Mouse (Mus musculus) lung, adult 2 months (tissue): ENCODE data around the gene Pak4. TPM values are rescaled to one million over a fixed set of nuclear protein-coding genes. Genes with fewer than 3 reads are reported as not detected.

Experiments used
- DNase-seq: peaks from one replicate; pipeline ENCODE4 v3.0.0; 2022
- H3K4me1 ChIP-seq: fragments of 200-500 bp; 2 replicates; pipeline ENCODE4 v1.6.1; 2011; ENCODE audit warnings: low read length; ENCODE audit not compliant: control insufficient read depth, insufficient read depth
- H3K4me3 ChIP-seq: fragments of 200-500 bp; replicated peaks from 2 replicates; pipeline ENCODE3; 2011; ENCODE audit warnings: low read depth, mild to moderate bottlenecking, control low read depth, low read length; ENCODE audit errors: extremely low read depth
- CTCF ChIP-seq: fragments of 200-500 bp; IDR thresholded peaks from 2 replicates; pipeline ENCODE4 v1.5.1; 2011; ENCODE audit warnings: mild to moderate bottlenecking, low read length, control low read depth; ENCODE audit not compliant: insufficient read depth
- POLR2A ChIP-seq: fragments of 200-500 bp; IDR thresholded peaks from 2 replicates; pipeline ENCODE4 v1.6.1; 2011; ENCODE audit warnings: low read depth, mild to moderate bottlenecking, control low read depth, low read length, borderline replicate concordance; ENCODE audit errors: extremely low read depth
- WGBS: fragments of 180-500 bp; shearing (Covaris S2); methylation state at CpG from one replicate; pipeline ENCODE4 v1.1.7; 2018; 5-methylcytosine and 5-hydroxymethylcytosine counted together
- polyA plus RNA-seq: library from polyadenylated mRNA; depleted of rRNA; stranded (reverse); fragments of >200 nt; gene quantifications from 2 replicates; pipeline ENCODE4 v1.2.3, GENCODE M21; 2012

Gene Pak4
- polyA plus RNA-seq, 1 experiment, result 66.7 TPM

- WGBS, result 66% methylated on average over 5 of the region's 5 CpGs
- no peak for DNase-seq
- no peak overlapping the region for H3K4me3 ChIP-seq
- no peak for TF ChIP-seq CTCF
- TF ChIP-seq POLR2A, result no peak
- peaks cover 61% of the 10 kb centered on the region for H3K4me1 ChIP-seq
These were observed 19.4 kb downstream of the Pak4 start for GRCm38 (mm10) chr7:28578543-28579053.

- no peak overlapping the region for H3K4me3 ChIP-seq
- 66% methylated on average over 9 of the region's 9 CpGs for WGBS
- DNase-seq, result peak; percentile 80
- TF ChIP-seq POLR2A (peak; percentile 11; the same call in 1 of the 2 replicates), CTCF (no peak)
- peaks cover 64% of the 10 kb centered on the region for H3K4me1 ChIP-seq
These were observed 20.0 kb downstream of the Pak4 start for GRCm38 (mm10) chr7:28577826-28578542.

- 25% methylated on average over 5 of the region's 5 CpGs for WGBS
- Histone ChIP-seq H3K4me3 (peak overlapping the region; percentile 45), H3K4me1 (peaks cover 80% of the 10 kb centered on the region)
- TF ChIP-seq POLR2A (no peak), CTCF (no peak)
- peak; percentile 78 for DNase-seq
These were observed 21.6 kb downstream of the Pak4 start for GRCm38 (mm10) chr7:28576271-28576914.

GRCm38 (mm10) chr7:28575597-28575996 is 22.4 kb downstream of the Pak4 start:
- WGBS, result 71% methylated on average over 11 of the region's 11 CpGs
- H3K4me1 ChIP-seq, result peaks cover 84% of the 10 kb centered on the region

GRCm38 (mm10) chr7:28573236-28573635 is 24.7 kb downstream of the Pak4 start:
- H3K4me3 ChIP-seq, result no peak overlapping the region
- peaks cover 81% of the 10 kb centered on the region for H3K4me1 ChIP-seq
- WGBS, result 80% methylated on average over 3 of the region's 3 CpGs
- TF ChIP-seq POLR2A, result no peak
- DNase-seq, result no peak

More at GRCm38 (mm10) chr7:28575597-28575996, 22.4 kb downstream of the Pak4 start:
- TF ChIP-seq CTCF (0 out of 2 replicates have a peak, but pooled peaks have one; percentile 3), POLR2A (no peak)
- no peak overlapping the region for H3K4me3 ChIP-seq
- DNase-seq, result no peak

GRCm38 (mm10) chr7:28572689-28573088 is 25.3 kb downstream of the Pak4 start:
- H3K4me3 ChIP-seq, result no peak overlapping the region
- TF ChIP-seq POLR2A, result no peak
- TF ChIP-seq CTCF, result no peak
- H3K4me1 ChIP-seq, result peaks cover 76% of the 10 kb centered on the region
- no peak for DNase-seq
- WGBS, result 54% methylated on average over 5 of the region's 5 CpGs

GRCm38 (mm10) chr7:28570982-28571682 is 26.9 kb downstream of the Pak4 start:
- 24% methylated on average over 5 of the region's 5 CpGs for WGBS
- TF ChIP-seq POLR2A (0 out of 2 replicates have a peak, but pooled peaks have one; percentile 10), CTCF (no peak)
- DNase-seq, result peak; percentile 51
- Histone ChIP-seq H3K4me1 (peaks cover 60% of the 10 kb centered on the region), H3K4me3 (peak overlapping the region; percentile 1)

- Histone ChIP-seq H3K4me3 (peak overlapping the region; percentile 1), H3K4me1 (peaks cover 55% of the 10 kb centered on the region)
- WGBS, result 35% methylated on average over 12 of the region's 12 CpGs
- DNase-seq, result peak; percentile 92
- TF ChIP-seq POLR2A (peak; percentile 62; the same call in 1 of the 2 replicates), CTCF (no peak)
These were observed 27.5 kb downstream of the Pak4 start for GRCm38 (mm10) chr7:28570291-28570981.

GRCm38 (mm10) chr7:28568253-28568652 is 29.7 kb downstream of the Pak4 start:
- peaks cover 37% of the 10 kb centered on the region for H3K4me1 ChIP-seq
- peak; percentile 66 for TF ChIP-seq CTCF
- no peak for TF ChIP-seq POLR2A
- no peak overlapping the region for H3K4me3 ChIP-seq
- peak; percentile 70 for DNase-seq
